Mouse (Mus musculus) embryonic fibroblast, embryonic 13.5 days (primary cell): ENCODE results near the gene Kif26b.

Experiments
- CTCF ChIP-seq: IDR thresholded peaks from 2 replicates; pipeline ENCODE4 v1.5.1; 2011; ENCODE audit warnings: mild to moderate bottlenecking, control low read depth, low read length, moderate library complexity, borderline replicate concordance; ENCODE audit not compliant: insufficient read depth
- POLR2A ChIP-seq: IDR thresholded peaks from 2 replicates; pipeline ENCODE4 v1.6.1; 2011; ENCODE audit warnings: low read depth, mild to moderate bottlenecking, control low read depth, low read length, moderate library complexity

- TF ChIP-seq POLR2A (no peak), CTCF (no peak)
These were observed 43.0 kb downstream of the Kif26b start for GRCm38 (mm10) chr1:178571885-178572444.
